Mouse (Mus musculus) heart, postnatal 0 days (tissue): ENCODE data around the gene Wnk1.

ENCODE experiments used
- CTCF ChIP-seq: IDR thresholded peaks from 2 replicates; pipeline ENCODE4 v1.5.1; 2016; ENCODE audit warnings: antibody characterized with exemption, control low read depth, low read depth
- EP300 ChIP-seq: IDR thresholded peaks from 2 replicates; pipeline ENCODE4 v1.6.1; 2016; ENCODE audit warnings: antibody characterized with exemption, low read depth

DNA sequence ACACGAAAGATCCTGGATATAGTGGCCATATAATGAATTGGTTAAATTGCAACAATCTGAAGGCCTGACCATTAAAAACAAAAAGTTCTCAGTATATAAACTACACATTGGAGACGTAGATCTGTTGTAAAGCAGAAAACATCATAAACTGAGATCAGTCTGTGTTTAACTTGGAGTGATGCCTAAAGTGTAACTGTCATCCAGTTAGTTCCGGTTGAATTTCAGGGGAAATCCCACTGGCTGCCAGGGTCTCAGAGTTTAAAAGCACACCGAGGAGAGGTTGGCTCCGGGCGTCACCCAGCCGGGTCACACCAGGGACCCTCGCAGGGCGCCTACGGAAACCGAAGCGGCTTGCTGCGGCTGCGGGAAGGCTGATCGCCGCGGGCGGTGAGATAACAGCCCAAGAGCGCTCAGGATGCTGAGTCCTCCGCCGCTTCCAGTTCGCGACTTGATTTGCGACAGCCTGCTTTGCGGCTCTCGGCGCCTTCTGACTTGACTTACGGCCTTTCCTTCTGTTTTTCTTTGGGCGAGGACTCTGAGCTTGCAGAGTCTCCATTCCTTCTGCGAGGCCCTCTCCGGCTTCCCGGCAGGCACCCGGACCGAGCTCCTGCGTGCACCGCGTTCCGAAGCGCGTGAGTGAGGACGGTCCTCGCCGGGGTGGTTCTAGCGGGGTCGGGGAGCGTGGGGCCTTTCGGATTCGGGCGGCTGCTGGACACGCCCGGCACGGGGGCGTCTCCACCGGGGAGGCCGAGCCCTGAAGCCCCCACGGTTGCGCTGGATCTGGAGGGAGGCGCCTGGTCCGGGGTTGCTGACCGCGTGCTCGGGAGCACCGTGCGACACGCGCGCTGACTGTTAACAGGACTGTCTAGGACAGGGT lies 136.0 kb downstream of the Wnk1 start, which contains the start of gene Rad52:
- TF ChIP-seq CTCF (no peak), EP300 (peak; percentile 47; the same call in 1 of the 2 replicates)
